Mouse (Mus musculus): ENCODE data around the gene Agap3.

The Agap3 gene

DNA sequence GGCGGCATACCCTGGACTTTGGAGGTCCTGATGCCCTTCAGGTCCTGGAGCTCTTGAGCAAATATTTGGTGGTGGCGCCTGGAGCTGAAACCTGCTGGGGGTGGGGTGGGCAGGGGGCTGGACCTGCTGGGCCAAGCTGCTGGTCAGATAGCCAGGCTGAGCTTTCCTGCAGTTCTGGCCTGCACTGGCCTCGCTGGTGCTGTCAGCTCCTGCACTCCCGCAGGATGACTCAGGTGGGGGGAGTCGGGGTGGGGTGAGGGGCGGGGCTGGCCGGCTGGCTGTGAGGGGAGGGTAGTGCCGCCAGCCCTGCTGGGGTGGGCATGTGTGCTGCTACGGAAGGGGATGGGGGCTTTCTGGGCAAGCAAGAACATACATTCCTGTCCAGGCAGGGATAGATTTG is 23.4 kb upstream of the Agap3 start:
- no peak for DNase-seq (ENCODE audit: low spot score in 2 of 2)

DNA sequence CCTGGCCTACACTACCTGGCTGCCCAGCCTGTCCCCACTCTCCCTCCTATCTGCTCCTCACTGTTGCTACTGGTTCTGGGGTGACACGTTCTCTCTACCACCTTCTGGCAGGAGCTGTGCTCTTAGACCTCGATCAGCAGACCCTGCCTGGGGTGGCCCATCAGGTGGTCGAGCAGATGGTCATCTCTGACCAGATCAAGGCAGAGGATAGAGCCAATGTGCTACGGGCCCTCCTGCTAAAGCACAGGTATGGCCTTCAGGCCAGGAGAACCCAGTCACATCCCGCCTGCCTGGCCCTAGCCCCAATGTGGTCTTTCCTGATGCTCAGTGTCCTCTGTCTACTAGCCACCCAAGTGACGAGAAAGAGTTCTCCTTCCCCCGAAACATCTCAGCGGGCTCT is 18.0 kb upstream of the Agap3 start:
- no peak for DNase-seq (ENCODE audit: low spot score in 2 of 2)

DNA sequence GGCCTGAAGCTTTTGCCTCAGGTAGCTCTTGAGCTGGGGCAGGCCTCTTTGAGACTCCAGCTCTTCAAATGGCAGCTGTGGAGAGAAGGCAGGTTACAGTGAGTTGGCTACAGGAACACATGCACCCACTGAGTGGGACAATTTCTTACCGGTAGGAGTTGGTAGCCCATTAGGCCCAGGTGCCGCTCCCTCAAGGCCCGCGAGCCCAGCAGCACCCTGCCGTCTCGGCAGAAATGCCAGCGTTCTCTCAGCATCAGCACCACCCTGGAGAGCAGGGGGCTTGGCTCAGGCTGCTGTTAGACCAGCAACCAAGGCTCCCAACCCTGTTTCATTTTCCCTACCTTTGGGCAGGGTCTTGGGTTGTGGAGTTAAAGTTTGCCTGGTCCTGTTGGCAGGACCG is 10.8 kb upstream of the Agap3 start:
- no peak for DNase-seq (ENCODE audit: low spot score in 2 of 2)

DNA sequence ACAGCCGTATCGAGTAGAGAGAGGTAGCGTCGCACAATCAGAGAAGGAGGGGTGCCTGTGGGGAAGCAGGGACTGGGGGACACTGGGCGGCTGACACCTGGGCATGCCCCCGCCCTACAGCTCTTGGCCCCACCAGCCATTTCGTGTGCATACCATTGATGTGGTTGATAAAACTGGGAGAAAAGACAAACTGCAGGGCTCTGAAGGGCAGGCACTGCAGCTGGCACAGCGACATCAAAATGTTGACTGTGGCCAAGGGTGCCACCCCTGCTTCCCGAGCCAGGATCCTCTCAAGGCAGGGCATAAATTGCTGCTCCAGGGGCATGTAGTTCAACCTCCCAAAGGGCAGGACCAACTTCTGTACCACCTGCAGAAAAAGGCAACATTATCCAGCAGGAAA is 9.9 kb upstream of the Agap3 start:
- no peak for DNase-seq (ENCODE audit: low spot score in 2 of 2)

DNA sequence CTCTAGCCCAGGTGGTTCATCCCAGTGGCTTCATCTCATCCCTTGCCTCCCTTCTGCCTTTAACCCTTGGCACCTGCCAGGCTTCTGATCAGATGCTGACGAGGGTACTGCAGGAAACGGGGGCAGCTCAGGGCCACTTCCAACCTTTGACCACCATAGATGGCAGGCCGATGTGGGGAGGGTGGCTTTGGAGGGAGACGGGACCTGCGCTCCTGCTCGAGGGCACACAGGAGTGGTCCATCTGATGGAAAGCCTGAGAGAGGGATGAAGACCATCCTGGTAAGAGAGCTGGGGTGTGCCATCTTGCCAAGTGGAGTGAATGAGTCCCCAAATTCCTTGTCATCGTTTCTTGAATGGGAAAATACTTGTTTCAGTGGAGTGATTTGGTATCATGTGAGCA is 8.8 kb upstream of the Agap3 start:
- no peak for DNase-seq (ENCODE audit: low spot score in 2 of 2)

DNA sequence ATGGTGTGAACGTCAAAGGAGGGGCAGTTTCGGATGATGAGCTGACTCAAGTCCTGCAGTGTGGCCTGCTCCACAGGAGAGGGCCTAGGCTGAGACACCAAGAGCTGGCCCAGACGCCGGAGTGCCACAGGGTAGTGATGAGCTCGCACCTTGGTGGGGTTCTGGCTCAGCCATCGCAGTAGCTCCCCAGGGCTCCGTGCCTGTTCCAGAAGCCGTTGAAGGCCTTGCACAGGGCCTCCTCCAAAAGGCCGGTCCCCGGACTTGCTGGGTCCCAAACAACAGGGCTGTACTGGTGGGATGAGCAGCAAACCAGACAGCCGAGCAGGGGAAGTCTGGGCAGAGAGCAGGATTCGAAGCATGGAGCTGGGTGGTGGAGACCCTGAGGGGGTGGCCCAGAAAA is 8.1 kb upstream of the Agap3 start:
- no peak for DNase-seq (ENCODE audit: low spot score in 2 of 2)

DNA sequence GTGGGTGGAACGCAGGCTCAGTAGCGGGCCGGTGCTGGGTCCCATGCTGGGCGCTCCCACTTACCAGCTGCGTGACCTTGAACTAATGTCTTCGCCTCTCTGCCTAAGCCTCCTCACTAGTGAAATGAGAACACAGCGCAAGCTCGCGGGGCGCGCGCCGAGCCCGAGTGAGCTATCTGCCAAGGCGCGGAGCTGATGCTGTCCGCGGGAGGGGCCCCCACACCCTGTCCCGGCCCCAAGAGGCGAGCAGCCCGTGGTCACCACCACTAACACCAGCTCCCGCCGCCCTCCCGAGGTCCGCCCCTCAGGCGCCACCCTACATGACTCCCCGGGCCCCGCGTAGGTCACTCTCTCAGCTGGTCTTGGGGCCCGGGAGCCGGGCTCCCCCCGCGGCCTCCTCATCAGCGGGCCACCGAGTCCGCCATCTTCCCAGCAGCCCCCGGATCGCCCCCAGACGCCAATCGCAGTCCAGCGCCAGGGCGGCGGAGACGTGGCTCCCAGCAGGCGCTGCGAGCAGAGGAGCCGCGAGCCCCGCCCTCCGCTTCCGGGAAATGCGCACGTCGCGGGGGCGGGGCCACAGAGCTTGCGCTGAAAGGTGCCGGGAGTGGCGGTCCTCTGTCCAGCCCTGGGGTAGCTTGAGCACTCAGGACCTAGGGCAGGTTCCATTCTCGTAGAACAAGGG is 7.1 kb upstream of the Agap3 start, which contains the start of gene Fastk:
TSS of gene Fastk (minus strand) at position 542 of the 682 bp plus-strand sequence.
- DNase-seq (ENCODE audit: low spot score in 2 of 2): peak; percentile 85 to 93

DNA sequence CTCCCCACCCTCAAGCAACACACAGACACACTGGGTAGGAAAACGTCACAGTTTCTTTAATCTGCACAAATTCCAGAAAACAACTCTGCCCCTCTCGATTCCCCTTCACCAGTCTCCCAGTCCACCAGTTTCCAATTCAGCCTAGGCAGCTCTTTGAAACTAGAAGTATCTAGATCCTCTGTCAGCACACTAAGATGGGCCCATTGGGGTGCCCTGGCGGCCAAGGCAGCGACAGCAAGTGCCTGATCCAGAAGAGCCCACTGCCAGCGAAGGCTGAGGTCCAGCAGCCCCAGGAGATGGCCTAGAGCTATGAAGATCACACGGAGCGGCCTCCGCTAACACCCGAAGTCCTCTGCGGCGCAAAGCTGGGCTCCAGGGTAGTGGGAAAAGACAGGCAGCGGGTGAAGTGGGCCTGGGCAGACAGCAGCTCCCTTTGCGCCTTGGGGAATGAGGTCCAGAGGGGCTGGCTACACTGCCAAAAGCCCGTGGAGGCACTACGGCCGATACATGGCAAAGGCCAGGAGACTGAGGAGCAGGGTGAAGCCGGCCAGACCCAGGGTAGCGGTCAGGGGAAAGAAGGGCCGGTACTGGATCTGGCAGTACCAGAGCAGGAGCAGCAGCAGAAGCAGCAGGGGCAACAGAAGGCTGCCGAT is 6.4 kb upstream of the Agap3 start:
- DNase-seq (ENCODE audit: low spot score in 2 of 2): no peak

DNA sequence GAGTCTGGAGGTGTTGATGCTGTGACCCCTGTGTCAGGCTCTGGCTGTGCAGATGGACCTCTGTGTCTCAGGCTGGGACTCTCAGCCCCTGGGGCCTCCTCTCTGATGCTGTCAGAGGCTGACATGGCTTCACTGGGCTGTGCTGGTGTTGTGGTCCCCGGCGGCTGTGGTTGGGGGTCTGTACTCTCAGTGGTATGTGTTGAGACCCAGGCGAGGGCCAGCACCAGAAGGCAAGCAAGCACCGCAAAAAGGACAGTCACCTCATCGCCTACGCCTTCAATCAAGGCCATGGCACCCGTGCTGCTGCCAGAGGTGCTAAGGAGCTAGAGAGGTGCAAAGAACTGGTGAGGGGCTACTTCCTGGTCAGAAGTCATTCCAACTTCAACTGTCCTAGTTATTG is 5.3 kb upstream of the Agap3 start:
- no peak for DNase-seq (ENCODE audit: low spot score in 2 of 2)

DNA sequence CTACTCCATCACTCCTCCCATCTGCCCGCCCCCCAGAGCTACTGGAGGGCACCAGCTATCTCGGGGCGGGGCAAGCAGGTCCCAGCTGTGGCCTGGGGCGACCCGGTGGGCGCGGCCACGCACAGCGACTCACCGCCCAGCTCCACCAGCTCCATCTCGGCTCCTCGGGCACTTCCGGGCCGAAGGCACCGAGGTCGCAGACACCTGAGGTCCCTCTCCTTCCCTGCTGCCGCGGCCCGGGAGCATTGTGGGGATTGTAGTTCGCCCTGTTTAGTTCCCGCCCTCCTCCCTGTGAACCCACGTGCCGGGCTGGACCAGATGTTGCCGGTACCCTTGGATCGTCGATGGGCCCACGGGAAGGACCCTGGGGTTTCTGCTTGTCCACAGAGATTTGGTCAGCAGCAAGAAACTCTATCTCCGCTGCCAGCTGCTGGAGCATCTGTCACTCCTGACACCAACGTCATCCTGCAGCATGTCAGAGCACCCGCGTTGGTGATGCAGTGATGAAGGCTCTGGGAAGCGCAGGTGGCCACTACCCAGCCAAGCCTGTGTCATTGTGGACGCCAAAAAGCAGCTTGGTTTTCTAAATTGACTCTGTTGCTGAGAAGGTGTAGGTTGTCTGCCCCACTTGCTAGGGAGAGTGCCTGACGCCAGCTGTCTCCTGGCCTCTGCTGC is 4.2 kb upstream of the Agap3 start, which contains the start of gene Tmub1:
TSS of gene Tmub1 (minus strand) at position 231 of the 675 bp plus-strand sequence.
- DNase-seq (ENCODE audit: low spot score in 2 of 2): peak; percentile 77 to 83

DNA sequence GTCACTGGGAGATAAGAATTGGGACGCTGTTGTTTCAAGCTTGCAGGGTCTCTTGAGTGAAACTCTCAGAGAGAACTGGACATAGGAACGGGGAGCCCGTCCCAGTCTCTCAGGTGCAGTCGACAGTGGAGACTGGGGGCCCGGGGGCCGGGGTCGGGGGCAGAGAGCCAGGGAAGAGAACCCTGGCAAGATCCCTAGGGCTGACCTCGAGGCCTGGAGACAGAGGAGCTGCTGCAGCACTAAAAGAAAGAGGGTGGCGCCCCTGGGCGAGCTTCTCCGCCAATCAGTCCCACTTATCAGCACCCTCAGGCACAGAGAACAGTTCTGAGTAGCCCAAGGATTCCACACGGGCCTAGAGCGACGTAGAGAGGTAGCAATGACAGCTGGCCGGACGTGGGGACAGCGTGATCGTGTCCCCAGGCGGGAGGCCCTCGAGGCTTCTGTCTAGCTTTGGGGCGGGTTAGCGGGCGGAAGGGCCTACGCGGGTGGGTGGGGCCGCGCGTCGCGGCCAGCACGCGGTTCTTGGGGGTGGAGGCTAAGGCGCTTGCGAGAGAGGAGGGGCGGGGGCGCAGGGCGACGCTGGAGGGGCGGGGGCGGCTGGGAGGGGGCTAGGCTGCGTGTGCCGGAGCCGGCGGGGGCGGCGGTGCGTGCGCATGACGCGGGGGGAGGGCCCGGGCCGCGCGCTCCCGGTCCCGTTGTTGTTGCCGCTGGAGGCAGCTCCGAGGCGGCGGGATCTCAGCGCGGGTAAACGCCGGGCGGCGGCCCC is 530 bp upstream of the Agap3 start:
- DNase-seq (ENCODE audit: low spot score in 2 of 2): peak; percentile 84 to 89

DNA sequence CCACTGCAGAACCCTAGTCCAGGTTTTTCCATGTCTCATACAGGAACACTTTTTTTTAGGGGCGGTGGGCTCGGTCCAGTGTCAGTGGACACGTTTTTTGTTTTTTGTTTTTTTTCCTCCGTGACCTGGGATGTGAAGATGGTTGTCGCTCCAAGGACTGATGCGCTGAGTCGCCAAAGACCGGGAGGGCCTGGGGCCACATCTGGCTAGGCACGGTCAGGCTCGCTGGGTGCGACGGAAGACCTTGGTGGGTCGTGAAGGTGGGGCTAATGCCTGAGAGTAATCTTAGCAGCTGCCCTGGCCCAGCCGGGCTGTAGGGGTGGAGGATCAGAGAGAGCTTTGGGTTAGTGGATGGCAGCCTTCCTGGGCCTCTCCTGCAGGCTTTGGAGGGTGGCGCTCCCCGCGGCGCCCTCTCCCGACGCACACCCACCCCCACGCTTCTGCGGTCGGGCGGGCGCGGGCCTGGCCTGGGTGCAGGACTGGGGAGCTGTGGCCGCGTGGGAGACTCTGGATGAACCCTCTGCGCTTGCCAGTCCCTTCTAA is 785 bp downstream of the Agap3 start:
- DNase-seq (ENCODE audit: low spot score in 2 of 2): peak in 1 of 2 experiments; percentile 51

DNA sequence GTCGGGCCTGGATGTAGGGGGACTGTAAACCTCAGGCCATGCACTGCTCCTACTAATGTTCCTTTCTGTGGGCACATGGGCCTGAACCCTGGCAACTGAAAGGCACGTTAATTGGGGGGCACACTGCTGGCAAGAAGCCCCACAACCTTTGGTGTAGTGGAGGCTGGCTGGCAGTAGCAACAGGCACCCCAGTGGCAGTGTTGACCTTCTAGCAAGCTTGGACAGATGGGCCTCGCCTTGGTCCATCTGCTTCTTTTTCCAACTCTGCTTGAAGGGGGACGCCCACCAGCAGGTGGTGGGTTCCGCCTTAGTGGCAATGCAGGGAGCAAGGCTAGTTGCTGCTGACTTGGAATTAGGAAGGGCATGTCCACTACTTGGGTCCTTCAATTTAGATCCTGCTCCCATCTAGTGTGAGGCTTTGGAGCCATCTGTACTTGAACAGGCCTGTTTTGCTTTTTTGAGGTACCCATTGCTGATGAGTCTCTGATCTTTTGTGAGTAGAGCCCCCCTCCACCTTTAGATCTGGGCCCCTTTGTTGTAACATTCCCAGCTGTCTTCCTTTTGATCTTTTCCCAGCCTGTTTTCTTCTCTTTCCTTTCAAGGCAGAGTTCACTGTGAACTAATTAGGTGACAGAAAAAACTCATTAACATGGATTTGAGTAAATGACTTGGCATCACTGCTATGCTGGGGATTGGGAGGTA is 1.5 kb downstream of the Agap3 start:
- DNase-seq (ENCODE audit: low spot score in 2 of 2): peak in 1 of 2 experiments; percentile 43

DNA sequence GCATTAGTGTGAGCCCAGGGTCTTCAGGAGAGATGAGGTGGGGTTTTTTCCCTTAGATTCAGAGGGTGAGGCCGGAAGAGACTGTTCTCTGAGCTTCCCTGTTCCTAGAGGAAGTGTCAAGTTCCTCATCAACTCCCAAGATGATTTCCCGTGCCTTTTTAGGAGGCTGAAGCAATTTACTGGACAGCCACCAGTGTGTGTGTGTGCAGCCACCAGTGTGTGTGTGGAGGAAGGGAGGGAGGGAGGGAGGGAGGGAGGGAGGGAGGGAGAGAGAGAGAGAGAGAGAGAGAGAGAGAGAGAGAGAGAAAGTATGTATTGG is 2.0 kb downstream of the Agap3 start:
- DNase-seq (ENCODE audit: low spot score in 2 of 2): no peak

DNA sequence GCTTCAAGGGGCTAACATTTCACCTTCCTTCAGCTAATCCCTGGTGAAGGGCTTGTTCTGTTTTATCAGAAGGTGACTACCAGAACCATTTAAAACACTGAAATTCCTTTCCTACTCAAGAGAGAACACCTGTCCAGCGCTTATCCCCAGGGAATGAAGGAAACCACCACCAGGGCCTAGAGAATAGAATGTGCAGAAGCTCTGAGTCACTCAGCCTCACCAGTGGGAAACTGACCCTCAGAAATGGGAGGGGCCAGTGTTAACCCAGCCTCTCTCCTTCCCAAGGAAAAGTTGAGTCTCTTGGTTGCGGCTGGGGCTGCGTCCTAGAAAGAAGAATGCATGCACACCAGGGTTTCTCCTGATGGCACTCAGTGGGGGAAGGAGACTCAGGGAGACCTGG is 3.1 kb downstream of the Agap3 start:
- DNase-seq (ENCODE audit: low spot score in 2 of 2): no peak

DNA sequence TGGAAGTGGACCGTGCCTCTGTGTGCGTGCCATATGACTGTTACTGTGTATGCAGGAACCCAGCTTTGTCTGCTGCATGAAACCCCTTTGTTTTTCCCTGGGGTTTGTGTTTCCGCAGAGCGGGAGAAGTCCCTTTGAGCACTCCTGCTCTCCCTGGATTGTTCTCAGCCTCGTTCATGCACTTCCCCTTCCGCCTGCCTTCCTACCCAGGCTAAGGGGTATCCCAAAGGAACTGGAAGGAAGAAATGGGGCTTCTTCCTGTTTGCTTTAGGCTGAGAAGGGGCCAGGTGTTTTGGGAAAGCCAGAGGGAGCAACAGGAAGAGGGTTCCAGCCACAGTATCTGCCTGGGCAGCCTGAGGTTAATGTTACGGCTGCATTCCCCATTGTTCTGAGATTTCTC is 3.6 kb downstream of the Agap3 start:
- DNase-seq (ENCODE audit: low spot score in 2 of 2): no peak

DNA sequence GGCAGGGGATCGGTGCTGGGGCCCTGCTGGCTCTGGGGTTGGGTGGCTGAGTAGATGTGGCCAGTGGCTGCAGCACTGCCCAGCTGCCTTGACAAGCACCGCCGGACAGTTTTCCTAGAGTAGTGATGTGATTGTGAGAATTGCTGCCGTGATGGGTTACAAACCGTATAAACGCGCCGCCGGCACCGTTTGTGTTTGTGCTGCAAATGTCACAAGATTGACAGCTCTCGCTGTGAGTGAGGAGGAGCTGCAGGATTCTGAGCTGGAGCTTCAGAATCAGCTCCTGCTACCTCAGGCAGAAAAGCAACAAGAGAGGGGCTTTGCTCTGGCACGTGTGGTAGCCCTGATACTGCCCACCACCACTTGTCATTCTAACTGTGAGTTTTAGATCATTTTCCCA is 14.8 kb downstream of the Agap3 start:
- no peak for DNase-seq (ENCODE audit: low spot score in 2 of 2)

DNA sequence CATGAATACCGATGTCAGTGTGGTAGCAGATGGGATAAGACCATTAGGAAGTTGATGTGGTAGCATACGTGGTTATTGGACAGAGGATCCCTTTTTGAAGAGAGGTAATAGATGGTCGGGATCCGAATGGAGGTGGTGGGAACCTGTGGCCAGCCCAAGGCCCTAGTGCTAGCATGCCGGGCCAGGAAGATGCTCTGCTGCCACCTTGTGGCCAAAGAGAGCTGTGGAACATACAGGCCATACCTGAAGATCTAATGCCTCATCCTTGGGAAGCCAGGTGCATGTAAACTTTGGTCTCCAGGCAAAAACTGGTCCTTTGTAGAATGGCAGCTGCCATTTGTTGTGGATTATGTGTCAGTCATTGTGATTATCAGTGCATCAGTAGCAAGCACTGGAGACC is 18.6 kb downstream of the Agap3 start:
- DNase-seq (ENCODE audit: low spot score in 2 of 2): peak in 1 of 2 experiments; percentile 58

DNA sequence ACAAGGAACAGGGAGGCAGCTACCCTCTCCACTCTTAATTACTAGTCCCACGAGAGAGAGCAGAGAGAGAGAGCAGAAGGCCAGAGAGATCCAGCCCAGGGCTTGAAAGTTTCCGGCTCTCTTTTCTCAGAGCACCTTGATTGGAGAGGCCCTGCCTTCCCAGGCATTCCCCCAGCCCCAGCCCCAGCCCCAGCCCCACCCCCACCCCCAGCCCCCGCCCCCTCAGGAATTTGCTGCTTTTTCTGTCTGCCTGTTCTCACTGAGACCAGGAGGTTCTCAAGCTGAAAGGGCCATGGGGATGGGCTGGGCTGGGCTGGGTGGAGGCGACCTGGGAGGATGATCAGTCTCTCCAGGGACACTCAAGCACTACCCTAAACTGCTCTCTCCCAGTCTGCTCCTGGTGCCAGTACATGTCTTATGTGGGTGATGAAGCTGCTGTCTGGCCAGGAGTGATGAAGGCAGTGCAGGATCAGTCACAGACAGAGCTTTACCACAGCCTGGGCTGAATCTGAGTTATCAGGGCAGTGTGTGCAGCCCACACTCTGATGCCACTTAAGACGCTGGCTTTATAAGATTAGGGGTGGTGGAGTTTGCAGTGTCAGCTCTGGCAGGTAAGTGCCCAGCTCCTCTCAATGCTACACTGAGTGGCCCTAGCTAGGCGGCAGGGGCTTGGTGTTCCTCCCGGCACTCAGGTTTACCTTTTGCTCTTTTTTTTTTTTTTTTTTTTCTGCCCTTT is 21.1 kb downstream of the Agap3 start:
- no peak for DNase-seq (ENCODE audit: low spot score in 2 of 2)

DNA sequence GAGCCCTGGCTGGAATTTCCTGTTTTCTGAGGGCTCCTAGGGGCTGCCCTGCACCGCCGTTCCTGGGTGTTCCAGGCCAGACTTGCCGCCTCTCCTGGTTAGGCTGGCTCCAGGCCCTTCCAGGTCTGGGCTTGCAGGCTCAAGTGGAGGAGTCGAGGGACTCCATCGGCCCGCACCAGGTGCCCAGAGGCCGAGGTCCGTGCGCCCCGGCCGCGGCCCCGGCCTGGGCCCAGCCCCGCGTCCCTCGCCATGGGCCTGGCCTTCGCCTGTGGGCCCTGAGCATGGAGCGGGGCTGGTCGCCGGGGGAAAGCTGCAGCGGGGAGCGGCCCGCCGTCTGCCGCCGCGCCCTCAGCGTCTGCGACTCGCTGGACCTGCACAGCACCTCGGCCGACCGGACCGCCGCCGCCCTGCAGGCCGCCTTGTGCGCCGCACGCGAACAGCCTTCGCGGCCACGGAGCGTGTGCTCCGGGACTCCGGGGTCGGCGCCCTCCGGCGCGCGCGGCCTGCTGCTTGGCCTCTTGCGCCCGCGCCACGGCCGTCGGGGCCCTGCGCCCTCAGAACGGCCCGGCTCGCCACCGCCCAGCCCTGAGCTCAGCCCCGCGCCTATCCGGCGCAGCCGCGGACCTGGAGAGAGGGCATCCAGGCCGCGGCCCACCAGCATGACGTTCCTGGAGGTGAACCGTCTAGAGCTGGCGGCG is 22.2 kb downstream of the Agap3 start:
- no peak for DNase-seq (ENCODE audit: low spot score in 2 of 2)

All from frontal cortex, postnatal 10 days (tissue).